Mouse (Mus musculus): ENCODE data around the gene Gpr12.
"Not testable (repeated sequence)": the region's sequence is repeated elsewhere in the genome, so short reads cannot be mapped to it uniquely, and the experiment has no call there.

Gpr12 gene

GRCm38 (mm10) chr5:146584478-146585306, at the start of gene Gpr12:
Gene Gpr12, minus strand, starts transcription at chr5:146585239.
- peak; percentile 37 for DNase-seq

GRCm38 (mm10) chr5:146631602-146632001, 46.6 kb upstream of the Gpr12 start:
- no peak for DNase-seq

GRCm38 (mm10) chr5:146630961-146631360, 45.9 kb upstream of the Gpr12 start:
- DNase-seq: no peak

GRCm38 (mm10) chr5:146629636-146630035, 44.6 kb upstream of the Gpr12 start:
- DNase-seq: peak; percentile 2

GRCm38 (mm10) chr5:146628804-146629203, 43.8 kb upstream of the Gpr12 start:
- DNase-seq: no peak

- DNase-seq: peak; percentile 4
These were observed 42.9 kb upstream of the Gpr12 start for GRCm38 (mm10) chr5:146627901-146628300.

- DNase-seq: no peak
These were observed 40.7 kb upstream of the Gpr12 start for GRCm38 (mm10) chr5:146625635-146626311.

GRCm38 (mm10) chr5:146611830-146612229, 26.8 kb upstream of the Gpr12 start:
- DNase-seq: no peak

- DNase-seq: no peak
These were observed 26.0 kb upstream of the Gpr12 start for GRCm38 (mm10) chr5:146611009-146611408.

- DNase-seq: no peak
These were observed 24.6 kb upstream of the Gpr12 start for GRCm38 (mm10) chr5:146609646-146610045.

GRCm38 (mm10) chr5:146607816-146608215, 22.8 kb upstream of the Gpr12 start:
- DNase-seq: no peak

- no peak for DNase-seq
These were observed 21.9 kb upstream of the Gpr12 start for GRCm38 (mm10) chr5:146606895-146607294.

GRCm38 (mm10) chr5:146606221-146606620, 21.2 kb upstream of the Gpr12 start:
- DNase-seq: no peak

- peak; percentile 4 for DNase-seq
These were observed 14.9 kb upstream of the Gpr12 start for GRCm38 (mm10) chr5:146599970-146600369.

- DNase-seq: not testable (repeated sequence)
These were observed 14.2 kb upstream of the Gpr12 start for GRCm38 (mm10) chr5:146599216-146599615.

GRCm38 (mm10) chr5:146598215-146599119, 13.4 kb upstream of the Gpr12 start:
- no peak for DNase-seq

GRCm38 (mm10) chr5:146597503-146597874, 12.4 kb upstream of the Gpr12 start:
- DNase-seq: no peak

- no peak for DNase-seq
These were observed 11.8 kb upstream of the Gpr12 start for GRCm38 (mm10) chr5:146596612-146597502.

- DNase-seq: no peak
These were observed 7.5 kb upstream of the Gpr12 start for GRCm38 (mm10) chr5:146592580-146592979.

GRCm38 (mm10) chr5:146591636-146592035, 6.6 kb upstream of the Gpr12 start:
- no peak for DNase-seq

- peak; percentile 29 for DNase-seq
These were observed 5.9 kb upstream of the Gpr12 start for GRCm38 (mm10) chr5:146590987-146591386.
